Mouse (Mus musculus) 416B (cell line): ENCODE results near the gene C4bp.
"Not testable (repeated sequence)": the region's sequence is repeated elsewhere in the genome, so short reads cannot be mapped to it uniquely, and the experiment has no call there.

Source experiments
- DNase-seq: peaks from one replicate; pipeline ENCODE4 v3.0.0; 2011; ENCODE audit warnings: low read depth

C4bp gene

GRCm38 (mm10) chr1:130661454-130661853 is at the start of gene C4bp:
C4bp (minus strand) TSS chr1:130661632.
- no peak for DNase-seq

- no peak for DNase-seq
Observed at GRCm38 (mm10) chr1:130710283-130711080, 49.0 kb upstream of the C4bp start.

- no peak for DNase-seq
Observed at GRCm38 (mm10) chr1:130703613-130704012, 42.2 kb upstream of the C4bp start.

- no peak for DNase-seq
Observed at GRCm38 (mm10) chr1:130701976-130702375, 40.5 kb upstream of the C4bp start.

- no peak for DNase-seq
Observed at GRCm38 (mm10) chr1:130699937-130700633, 38.7 kb upstream of the C4bp start.

- no peak for DNase-seq
Observed at GRCm38 (mm10) chr1:130698601-130699000, 37.2 kb upstream of the C4bp start.

- no peak for DNase-seq
Observed at GRCm38 (mm10) chr1:130683905-130684304, 22.5 kb upstream of the C4bp start.

- no peak for DNase-seq
Observed at GRCm38 (mm10) chr1:130681656-130682413, 20.4 kb upstream of the C4bp start.

GRCm38 (mm10) chr1:130681075-130681474 is 19.6 kb upstream of the C4bp start:
- no peak for DNase-seq

GRCm38 (mm10) chr1:130678551-130678950 is 17.1 kb upstream of the C4bp start:
- DNase-seq = no peak

GRCm38 (mm10) chr1:130663576-130663975 is 2.1 kb upstream of the C4bp start:
- DNase-seq = not testable (repeated sequence)

- DNase-seq = not testable (repeated sequence)
Observed at GRCm38 (mm10) chr1:130659641-130660040, 1.8 kb downstream of the C4bp start.

- DNase-seq = no peak
Observed at GRCm38 (mm10) chr1:130644103-130644502, 17.3 kb downstream of the C4bp start.

- no peak for DNase-seq
Observed at GRCm38 (mm10) chr1:130640967-130641366, 20.5 kb downstream of the C4bp start.

- peak; percentile 75 for DNase-seq
Observed at GRCm38 (mm10) chr1:130633761-130634410, 27.5 kb downstream of the C4bp start.

GRCm38 (mm10) chr1:130633316-130633715 is 28.1 kb downstream of the C4bp start:
- DNase-seq = no peak

- DNase-seq = no peak
Observed at GRCm38 (mm10) chr1:130629521-130629920, 31.9 kb downstream of the C4bp start, which contains the start of gene Zp3r. Zp3r (minus strand) TSS chr1:130629621.

- DNase-seq = no peak
Observed at GRCm38 (mm10) chr1:130596291-130596690, 65.1 kb downstream of the C4bp start.

- DNase-seq = no peak
Observed at GRCm38 (mm10) chr1:130588659-130589058, 72.8 kb downstream of the C4bp start.
